Mouse (Mus musculus) G1E (cell line): ENCODE results near the gene Prrc2a.

Experiments
- CTCF ChIP-seq: IDR thresholded peaks from 2 replicates; pipeline ENCODE4 v1.5.1; 2012; ENCODE audit warnings: low read depth, low read length, inconsistent platforms, mixed read lengths
- GATA1 ChIP-seq: IDR thresholded peaks from 2 replicates; pipeline ENCODE4 v1.6.1; 2012; ENCODE audit warnings: borderline replicate concordance, low read length, inconsistent platforms, mixed read lengths

DNA sequence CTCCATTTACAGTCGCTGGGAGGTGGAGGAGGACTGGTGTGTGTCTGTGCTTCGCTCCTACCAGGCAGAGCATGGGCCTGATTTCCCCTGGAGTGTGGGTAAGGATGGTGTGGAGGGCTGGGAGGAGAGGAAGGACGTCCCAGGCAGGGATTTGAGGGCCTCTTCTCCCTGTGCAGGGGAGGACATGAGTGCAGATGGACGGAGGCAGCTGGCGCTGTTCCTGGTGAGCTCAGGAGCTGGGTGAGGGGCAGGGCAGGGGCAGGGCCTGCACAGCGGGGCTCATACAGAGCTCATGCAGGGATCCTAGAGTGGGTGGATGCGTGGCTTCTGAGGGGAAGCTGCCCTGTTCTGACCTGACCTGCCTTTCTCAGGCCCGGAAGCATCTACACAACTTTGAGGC, 62.4 kb downstream of the Prrc2a start:
- TF ChIP-seq CTCF (no peak), GATA1 (no peak)
